Mouse (Mus musculus) colon, adult 2 months (tissue): ENCODE results near the gene Rfx7. TPM values are rescaled to one million over a fixed set of nuclear protein-coding genes. Genes with fewer than 3 reads are reported as not detected.

Experiments used
- polyA plus RNA-seq: library from polyadenylated mRNA; depleted of rRNA; stranded (reverse); fragments of >200 nt; gene quantifications from 2 replicates; pipeline ENCODE4 v1.2.3, GENCODE M21; 2012; rRNA removed

Gene Rfx7
- polyA plus RNA-seq: 4.7 and 5.8 TPM in 2 replicates

DNA sequence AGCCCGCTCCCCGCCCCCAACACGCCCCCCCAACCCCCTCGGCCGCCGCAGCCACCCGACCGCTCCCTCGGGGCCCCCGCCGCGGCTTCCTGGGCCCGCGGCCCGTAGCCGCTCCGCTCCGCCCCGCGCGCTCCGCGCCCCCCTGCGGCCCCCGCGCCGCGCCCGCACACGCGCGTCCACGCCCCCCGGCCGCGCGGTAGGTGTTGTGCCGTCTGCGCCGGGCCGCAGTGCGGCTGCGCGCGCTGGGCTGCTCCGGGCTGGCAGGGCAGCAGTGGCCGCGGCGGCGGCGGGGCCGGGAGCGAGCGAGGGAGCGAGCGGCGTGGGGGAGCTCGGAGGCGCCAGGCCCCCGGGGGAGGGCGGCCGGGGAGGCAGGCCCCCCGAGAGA is at the start of gene Rfx7:
TSS of gene Rfx7 (plus strand) at position 245 of the 385 bp plus-strand sequence.

DNA sequence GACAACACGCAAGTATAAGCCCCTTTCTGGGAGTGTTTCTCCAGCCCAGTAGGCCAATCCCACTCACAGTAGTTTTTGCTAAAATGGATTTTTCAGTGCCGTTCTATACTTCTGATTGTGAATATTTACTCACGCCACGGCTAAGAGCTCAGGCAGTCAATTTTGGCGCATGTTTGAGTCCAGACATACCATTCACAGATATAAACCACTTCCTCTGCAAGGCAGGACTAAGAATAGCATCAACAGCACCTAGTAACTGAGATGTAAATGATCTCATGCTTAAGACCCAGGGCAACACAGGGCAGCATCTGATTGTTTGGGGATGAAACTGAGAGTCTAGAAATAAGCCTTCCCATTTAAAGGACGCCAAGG is 39.9 kb upstream of the Rfx7 start, which contains the start of gene Tex9:
TSS of gene Tex9 (minus strand) at position 19 of the 372 bp plus-strand sequence.

DNA sequence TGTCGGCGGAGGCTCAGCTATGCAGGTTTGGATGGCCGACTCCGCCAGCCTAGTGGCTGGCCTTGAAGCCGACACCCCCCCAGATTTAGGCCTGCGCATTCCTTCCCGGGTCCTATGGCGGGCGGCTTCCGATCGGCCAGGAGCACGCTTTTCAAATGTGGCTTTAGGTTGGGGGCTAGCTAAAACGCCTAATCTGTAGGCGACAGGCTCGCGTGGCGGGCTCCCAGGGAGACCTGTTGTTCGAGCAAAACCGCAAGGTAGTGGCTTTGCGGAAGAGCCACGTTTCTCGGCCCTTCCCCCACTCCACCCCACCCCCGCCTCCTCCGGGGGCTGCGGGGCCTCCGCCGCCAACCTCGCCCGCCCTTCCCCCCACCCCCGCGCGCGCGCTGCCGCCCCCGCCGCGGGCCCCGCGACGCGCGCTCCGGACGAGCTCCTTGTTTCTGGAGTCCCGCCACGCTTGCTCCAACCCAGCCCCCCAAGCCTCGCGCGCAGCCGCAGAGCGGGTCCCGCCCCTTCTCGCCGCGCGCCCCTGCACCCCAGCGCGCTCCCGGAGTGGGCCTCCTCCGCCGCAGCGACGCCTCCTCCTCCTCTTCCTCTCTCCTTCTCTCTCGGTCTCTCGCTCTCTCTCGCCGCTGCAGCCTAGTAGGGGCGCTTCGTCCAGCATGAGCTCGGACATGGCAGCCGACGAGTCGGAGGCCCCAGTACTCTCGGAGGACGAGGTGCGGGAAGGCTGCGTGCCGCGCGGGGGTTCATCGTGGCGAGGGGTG is 130.0 kb downstream of the Rfx7 start, which contains the start of gene Nedd4:
TSS of gene Nedd4 (plus strand) at position 452 of the 767 bp plus-strand sequence.

Other genes with a start within 250 kb of the Rfx7 start
- gene Mns1, start 94.2 kb upstream of the Rfx7 start, polyA plus RNA-seq: 0.14 and 0.16 TPM in 2 replicates
- 2.4 and 2.8 TPM in 2 replicates for gene Tex9, start 40.0 kb upstream of the Rfx7 start, polyA plus RNA-seq
- 58.2 and 65.1 TPM in 2 replicates for gene Nedd4, start 130.1 kb downstream of the Rfx7 start, polyA plus RNA-seq